Mouse (Mus musculus) MN1 (cell line): ENCODE measurements at regions not wholly inside any gene's neighbourhood (a gene's known extent, or its start where the extent isn't known, plus 50 kb on each side); places are given as distances from the start of the nearest gene placed in this dataset.
A peak's percentile ranks its signal among the peaks of the same experiment; 100 is the strongest.

ENCODE experiments used
- DNase-seq: peaks from one replicate; pipeline ENCODE4 v3.0.0-alpha.2; 2016; ENCODE audit warnings: low spot score

- peak; percentile 20 for DNase-seq
These were observed 242.7 kb downstream of the Rngtt start for GRCm38 (mm10) chr4:33552856-33553255.

DNA sequence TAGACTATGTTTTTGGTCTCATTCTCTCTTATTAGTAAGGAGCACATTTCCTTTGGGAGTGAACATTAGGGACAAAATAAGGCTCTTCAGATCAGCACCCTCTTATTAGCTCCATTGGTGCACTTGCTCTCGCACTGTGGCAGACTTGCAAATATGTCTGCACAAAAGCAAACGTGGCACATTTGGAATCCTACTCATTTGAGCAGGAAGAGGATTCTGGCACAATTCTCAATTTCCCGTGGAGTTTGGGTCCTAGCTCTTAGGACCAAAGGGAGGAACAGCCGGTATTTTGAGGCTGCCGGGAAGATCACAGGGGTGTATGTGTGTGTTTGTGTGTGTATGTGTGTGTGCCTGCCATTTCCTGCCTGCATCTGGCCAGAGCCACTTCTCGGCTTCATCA is 244.5 kb downstream of the Rngtt start:
- no peak for DNase-seq

GRCm38 (mm10) chr4:33555231-33555933 is 245.3 kb downstream of the Rngtt start:
- no peak for DNase-seq

DNA sequence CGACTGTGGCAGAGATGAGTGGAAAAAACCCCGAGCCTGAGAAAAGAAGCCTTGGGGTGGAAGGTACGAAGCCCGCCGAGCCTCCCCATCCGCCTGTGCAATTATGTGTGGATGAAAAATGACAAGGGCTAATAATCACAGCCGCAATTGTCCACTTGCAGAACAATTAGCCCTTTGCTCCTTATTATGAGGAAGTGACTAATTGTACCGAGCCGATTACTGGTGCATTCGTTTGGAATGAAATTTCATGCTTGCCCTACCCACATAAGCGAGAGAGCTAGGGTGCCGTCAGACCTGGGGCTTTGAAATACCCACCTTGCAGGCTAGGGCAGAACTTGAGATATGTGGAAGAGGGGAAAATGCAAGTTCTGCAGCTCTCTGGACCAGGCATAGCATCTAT is 245.9 kb downstream of the Rngtt start:
- no peak for DNase-seq

DNA sequence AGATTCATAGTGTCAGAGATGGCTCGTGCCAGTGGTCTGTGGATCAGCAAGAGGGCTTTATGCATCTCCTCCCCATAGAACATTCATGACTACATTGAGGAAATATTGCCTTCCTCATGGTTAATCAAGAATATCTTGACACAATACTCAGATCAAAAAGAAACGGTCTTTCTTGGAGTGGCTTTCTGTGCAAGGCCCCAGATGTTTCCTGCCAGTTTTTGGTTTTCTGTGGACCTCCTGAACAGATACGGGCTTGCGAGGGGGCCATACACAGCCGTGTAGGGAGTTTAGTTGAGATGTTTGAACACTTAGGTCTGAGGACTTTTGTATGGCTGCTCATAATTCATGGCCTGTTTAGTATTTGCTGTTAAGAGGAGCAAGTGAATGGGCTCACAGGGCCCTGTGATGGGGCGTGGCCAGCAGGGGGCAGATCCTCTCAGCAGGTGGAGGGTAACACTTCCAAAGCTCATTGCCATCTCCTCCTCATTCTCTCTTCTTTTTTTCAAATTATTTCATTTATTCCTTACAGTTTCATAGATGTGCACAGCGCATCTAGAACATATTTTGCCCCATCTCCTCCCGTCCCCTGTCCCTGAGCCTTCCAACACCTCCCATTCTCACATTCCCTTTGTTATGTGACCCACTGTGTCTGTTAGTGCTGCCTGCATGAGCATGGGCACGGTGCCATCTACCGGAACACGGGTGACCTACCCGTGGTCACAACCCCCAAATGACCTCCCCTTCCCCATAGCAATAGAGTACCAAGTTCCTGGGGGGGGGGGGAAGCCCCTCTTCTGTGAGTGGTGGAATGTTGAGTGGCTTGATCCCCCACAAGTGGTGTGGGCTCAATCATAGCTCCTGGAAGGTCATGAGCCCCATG is 246.8 kb downstream of the Rngtt start:
- DNase-seq = no peak

DNA sequence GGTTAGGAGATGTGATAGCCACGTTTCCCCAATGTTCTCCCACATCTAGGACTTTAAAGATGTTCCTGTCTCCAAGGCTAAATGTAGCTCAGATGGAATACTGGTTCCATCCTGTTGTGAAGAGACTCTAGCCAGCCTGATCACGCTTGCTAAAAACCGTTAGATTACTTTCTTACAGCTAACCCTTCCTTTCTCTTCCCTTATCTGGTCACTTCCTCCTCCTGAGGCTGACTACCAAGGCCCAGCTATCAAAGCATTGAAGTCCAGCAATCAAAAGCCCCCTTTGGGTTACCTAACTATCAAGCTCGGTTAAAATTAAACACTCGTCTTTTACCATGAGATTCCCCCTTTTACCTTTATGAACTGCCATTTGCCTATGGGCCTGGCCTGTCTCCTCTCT is 260.2 kb downstream of the Rngtt start:
- no peak for DNase-seq

GRCm38 (mm10) chr4:33571351-33571750 is 261.2 kb downstream of the Rngtt start:
- no peak for DNase-seq

DNA sequence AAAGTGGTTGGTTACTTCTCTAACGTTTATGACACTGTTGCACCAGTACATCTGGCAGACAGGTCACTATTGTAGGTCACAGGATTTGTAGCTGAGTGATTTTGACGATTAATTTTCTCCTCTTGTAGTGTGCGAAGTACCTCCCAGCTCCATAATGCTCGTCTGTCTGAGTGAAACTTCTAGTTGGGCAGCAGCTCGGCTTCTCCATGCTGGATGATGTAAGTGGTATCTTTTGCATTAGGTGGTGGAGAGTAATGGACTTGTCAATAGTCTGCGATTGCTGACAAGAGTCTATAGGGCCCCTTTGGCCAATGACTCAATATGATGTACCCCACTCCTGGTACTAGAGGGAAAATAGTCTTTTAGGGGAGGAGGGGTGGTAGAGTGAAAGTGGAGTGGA is 267.5 kb downstream of the Rngtt start:
- no peak for DNase-seq

DNA sequence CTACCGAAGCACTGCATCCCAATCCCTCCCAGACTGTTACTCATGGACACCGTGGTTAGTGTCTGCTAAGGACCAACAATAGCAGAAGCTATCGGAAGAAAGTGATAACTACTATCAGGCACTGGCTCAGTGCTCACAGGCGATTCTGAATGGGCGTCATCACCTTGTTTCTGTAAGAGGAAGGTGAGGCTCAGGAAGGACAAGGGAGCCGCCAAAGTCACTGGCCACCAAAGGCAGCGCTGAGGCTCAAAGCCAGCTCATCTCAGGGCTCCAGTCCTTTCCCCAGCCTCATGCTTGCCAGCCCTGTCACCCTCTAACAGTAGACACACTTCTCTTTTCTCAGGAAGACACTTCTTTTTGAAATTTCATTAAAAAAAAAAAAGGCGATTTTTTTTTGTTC is 270.4 kb downstream of the Rngtt start:
- DNase-seq = no peak

- DNase-seq = peak; percentile 32
These were observed 271.1 kb downstream of the Rngtt start for GRCm38 (mm10) chr4:33581180-33581591.

DNA sequence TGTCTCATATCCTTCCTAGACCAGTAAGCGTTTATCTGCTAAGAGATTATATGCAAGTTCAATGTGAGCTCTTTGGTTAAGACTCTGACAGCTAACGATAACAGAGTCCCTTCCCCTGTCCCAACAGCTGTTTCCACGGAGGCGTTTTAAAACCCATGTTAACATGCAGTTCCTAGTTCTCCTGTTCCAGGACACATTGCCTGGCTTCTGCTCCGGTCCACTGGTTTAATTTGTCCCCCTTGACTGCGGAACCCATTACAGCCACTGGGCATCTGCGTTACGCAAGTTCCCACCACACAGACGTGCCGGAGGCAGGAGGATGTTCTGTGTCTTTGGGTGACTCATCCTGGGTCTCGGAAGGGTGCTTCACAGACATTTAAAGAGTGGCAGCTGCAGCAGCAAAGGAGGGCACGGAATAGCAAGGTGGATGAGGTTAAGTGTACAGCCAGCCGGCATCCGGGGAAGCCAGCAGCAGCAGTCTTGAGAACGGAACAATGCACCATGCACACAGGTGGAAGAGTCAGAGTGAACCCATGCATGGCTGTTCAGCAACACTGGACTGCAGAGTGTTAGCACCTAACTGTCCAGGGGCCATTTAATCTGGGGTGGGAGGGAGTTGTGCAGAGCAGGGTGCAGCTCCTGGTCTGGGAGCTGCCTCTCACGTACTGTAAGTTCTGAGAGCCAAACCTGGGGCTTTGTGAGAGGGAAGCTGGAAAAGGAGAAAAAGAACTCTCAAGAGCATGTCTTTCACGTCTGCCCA is 271.8 kb downstream of the Rngtt start:
- peak; percentile 59 for DNase-seq

GRCm38 (mm10) chr4:33582986-33583720 is 273.0 kb downstream of the Rngtt start:
- DNase-seq = no peak

- DNase-seq = no peak
These were observed 274.1 kb downstream of the Rngtt start for GRCm38 (mm10) chr4:33583979-33584907.

DNA sequence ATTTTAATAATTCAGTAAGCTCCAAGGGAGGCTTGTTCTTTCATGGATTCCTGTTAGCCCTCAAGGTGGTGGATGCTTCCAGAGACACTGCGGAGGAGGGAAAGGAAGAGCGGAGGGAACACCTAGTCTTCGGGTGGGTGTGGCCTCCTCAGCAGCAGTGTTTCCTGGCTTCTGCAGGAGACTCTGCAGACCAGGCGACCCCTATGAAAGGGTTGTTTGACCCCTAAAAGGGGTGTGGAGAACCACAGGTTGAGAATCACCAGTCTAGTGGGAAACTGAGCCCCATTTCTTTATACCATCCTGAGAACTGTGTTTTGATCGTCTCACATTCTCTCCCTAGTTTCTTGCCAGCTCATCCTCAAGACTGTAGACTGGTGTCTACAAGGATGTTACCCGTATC is 275.7 kb downstream of the Rngtt start:
- DNase-seq = no peak

GRCm38 (mm10) chr4:33586290-33586614 is 276.1 kb downstream of the Rngtt start:
- no peak for DNase-seq

DNA sequence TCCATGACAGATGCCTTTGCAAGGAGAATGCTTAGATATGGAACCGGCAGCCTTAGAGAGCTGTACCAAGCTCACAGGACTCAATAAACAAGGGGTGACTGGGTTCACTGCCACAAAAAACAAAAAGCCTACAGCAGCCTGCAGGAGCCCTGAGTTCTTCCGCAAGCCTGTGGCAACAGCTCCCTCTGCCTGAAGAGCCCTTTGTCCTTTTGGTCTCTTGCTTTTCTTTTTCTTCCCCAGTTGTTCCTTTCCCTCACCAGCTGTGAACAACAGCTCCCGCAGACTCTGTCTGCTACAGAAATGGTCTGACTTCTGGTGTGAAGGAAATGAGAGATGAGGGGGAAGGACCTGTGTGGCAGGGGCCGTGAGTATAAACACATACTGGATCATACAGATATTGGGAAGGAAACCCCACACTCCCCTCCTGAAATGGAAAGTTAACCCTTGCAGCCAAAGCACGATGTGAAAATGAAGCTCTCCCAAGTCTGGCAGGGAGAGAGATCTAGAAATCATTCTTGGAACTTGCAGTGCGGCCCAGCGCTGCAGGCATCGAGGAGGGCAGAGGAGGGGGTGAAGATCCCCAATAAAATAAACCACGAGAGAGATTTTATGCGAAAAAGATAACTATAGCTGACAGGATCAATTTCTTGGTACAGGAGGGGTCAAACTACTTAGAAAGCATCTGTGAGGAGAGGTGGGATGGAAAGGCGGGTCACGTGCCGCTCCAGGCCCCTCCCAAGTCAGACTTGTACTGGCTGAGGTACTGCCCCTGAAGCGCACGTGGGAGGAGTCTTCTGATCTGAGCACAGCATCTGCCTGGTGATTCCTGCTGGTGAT is 276.7 kb downstream of the Rngtt start:
- DNase-seq = peak; percentile 72

DNA sequence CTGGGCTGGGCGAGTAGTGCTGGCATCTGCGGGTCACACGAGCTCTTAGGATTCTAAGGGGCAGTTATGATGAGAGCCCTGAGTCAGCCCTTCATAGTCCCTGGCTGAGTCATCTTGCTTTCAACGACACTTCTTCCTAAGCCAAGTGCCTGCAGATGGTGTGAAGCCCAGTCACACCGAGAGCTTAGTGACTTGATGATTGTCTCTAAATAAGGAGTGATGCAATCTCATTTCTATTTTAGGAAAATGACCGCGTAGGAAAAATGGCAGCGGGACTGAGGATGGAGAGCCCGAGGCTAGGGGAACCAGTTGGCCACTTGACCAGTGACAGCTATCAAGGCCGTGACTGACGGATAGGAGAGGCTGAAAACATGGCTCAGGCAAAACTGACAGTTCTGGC is 277.6 kb downstream of the Rngtt start:
- peak; percentile 70 for DNase-seq

GRCm38 (mm10) chr4:33588127-33588526 is 278.0 kb downstream of the Rngtt start:
- no peak for DNase-seq

DNA sequence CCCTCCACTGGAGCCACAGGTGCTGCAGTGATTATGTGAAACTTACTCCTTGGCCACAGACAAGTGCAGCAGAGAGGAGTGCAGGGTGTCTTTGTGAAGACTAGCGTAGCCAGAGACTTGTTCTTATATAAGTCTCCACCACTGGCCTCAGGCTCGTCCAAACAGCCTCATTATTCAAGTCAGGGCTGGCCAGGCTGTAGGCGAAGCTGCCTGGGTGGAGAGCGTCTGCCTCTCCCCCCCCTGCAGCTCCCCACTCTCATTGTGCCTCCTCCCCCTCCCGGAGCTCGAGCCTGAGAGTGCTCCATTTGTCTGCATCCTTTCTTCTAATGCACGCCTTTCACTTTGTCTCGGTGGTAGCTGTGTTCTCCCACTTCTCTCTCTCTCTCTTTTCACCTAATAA is 279.1 kb downstream of the Rngtt start:
- no peak for DNase-seq

DNA sequence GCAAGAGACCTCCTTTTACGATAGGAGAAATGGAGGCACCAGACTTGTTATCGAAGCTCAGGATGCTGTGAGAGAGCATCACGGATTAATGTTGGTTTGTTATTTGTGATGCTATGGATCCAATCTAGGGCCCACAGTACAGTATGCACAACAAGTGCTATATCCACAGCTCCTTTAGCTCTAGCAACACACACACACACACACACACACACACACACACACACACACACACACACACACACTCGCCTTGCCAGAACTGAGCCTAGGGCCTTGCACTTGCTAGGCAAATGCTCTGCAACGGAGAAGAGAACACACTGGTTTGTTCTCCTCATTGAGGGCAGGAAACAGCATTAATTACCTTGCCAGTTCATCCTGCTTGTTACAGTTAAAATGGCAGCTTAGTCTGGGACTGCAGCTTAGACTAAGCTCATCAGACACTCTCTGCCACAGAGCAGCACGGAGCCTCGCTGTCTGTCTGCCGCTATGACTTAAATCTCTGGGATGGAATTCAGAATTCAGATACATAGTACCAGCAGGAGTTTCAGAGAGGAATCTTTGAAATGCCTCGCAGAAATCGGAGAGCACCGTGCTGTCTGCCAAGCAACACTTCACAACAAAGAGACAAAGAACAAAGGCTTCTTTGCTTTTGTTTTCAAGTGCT is 285.0 kb downstream of the Rngtt start:
- no peak for DNase-seq
